Mouse (Mus musculus): ENCODE data around the gene Gm26566.

Gm26566 gene

DNA sequence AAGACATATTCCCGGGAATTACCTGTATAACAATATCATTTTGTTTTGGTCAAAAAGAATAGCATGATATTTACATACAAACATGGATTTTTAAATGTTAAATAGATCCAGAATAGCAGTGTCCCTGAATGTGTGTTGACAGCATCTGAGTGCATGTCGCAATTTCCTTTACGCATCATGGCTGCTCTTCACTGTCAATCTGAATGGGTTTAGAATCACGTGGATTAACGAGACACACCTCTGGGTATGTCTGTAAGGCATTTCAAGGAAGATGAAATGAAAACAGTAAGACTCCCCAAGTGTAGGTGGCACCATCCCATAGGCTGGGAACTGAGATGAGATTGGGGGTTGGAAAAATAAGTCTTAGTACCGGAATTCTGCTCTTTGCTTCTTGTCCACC is 17.4 kb downstream of the Gm26566 start:
- DNase-seq (ENCODE audit: low spot score in 2 of 2) = no peak

DNA sequence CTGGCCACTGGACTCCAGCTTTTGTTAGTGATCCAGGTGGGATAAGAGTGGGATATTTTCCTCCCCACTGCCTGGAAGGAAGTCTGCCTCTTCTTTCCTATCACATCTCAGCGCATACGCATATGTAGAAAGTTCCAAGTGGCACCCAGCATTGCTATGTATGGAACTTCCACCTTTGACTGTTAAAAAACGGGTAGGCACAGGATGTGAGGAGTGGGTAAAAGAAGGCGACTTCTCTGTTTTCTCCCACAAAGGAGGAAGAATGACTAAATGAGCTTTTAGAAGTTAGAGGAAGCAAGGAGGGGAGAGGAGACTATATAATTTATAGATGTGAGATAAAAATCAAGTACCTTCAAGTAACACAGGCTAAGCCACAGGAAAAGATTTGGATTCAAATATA is 19.8 kb downstream of the Gm26566 start:
- DNase-seq (ENCODE audit: low spot score in 2 of 2) = no peak

DNA sequence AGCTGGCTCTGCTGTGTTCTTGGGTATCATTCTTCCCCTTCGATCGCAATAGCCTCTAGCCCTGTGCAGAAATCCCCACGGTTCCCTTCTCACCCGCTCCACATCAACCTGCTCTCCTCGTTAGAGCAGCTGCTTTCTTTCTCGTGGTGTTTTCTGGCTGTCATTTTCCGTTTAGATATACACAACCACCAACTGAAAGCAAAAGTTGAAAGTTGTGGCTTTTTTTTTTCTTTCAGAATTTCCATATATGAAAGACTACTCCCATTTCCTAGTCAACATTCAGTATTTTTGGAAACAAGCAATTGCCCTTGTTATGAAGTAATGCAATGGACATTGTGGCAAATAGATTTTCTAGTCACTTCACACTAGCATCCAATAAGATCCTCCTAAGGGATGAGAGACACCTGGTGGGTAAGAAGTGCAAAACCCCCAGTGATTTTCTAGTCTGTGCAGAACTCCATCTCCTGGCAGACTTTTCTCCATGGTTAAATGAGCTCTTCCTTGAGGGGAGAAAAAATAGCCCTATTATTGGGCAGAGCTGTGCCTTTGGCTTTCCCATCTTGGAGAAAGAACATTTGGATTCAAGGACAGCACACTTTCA is 21.3 kb downstream of the Gm26566 start:
- no peak for DNase-seq (ENCODE audit: low spot score in 2 of 2)

DNA sequence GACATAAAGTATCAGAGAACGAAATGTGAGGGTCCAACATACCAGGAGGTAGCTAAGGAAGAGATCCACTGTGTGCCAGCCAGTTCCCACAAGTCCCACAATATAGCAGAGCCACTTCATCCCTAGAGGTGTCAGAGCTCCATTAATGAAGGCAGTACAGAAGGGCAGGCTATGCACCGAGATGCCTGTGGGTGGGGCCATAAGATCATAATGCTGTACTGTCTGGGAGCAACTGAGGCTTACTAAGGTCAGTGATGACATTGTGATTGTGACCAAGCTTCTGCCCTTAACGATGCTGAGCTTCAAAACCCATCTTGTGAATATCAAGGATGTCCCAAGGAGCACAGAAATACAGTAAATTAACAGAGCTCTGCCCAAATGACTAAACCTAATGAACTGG is 22.6 kb downstream of the Gm26566 start:
- no peak for DNase-seq (ENCODE audit: low spot score in 2 of 2)

DNA sequence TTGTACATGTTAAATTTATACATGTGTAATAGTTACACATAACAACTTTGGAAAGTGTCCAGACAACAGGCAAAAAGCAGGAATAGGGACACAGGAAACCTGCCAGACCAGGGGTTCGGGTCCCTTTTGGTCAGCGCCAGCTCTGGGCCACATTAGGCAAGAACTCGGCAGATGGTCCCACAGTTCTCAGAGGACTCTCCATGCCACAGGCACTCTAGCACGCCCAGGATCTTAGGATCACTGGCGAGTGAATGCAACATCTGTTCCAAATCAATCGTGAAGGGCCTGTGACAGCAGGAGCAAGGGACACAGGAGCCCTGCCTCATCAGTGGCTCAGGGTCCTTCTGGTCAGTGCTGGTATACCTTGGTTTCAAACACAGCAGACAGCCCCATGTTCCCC is 28.3 kb downstream of the Gm26566 start:
- no peak for DNase-seq (ENCODE audit: low spot score in 2 of 2)

DNA sequence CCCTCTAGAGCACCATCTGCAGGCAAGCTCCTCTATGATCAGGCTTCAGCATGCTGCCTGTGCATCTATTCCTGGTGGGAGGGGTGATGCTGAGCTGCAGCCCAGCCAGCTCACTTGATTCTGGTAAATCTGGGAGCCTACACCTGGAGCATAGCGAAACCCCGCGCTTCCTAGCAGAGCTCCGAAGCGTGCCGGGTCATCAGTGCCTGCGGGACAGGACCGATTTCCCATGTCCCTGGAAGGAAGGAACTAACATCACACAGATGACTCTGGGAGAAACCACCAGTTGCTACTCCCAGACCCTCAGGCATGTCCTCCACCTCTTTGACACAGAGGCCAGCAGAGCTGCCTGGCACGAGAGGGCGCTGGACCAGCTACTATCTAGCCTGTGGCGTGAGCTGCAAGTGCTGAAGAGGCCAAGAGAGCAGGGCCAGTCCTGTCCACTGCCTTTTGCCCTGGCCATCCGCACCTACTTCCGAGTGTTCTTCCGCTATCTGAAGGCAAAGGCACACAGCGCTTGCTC is 33.3 kb downstream of the Gm26566 start, which contains the start of gene Gm13271:
Gm13271 (plus strand) TSS at position 51 of the 523 bp plus-strand sequence.
- DNase-seq (ENCODE audit: low spot score in 2 of 2) = peak; percentile 81

DNA sequence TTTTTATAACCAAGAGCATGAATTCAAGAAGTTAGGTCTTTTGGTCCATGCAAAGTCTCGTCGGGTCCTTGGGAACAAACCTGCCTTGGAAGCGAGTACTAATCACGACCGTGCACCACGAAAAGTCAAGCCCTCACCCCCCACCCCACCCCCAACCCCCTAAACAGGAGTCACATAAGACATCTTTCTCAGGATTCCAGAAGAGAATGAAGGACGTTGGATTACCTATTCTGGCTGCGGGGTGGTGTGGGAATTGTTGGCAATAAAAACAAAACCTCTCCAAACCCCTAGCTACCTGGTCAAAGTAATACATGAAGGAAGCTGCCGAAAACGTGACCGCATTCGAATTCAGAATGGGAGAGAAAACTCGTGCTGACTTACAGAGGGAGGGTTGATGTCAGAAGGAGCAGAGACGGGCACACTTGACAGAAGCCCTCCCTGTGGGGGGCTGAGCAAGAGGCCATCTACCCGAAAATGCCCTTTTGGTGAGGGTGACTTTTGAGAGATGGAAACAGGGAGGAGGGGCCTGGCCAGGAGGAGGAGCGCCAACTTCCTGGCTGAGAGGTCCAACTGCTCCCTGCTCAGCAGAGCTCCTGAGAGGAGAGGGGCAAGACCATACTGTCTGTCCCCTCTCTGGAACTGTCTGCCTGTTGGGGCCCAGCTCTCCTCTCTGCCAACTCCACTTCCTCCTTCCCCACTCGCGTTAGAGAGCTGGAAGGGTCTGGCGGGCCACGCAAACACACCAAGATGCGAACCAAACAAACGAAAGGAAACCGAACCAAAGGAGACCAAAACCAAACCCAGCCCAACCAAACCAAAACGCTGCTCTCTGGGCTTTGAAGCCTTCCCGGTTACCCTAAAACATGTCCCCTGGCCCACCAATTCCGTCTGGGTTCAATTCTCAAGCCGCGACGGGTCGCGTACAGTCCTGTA is 35.2 kb downstream of the Gm26566 start:
- DNase-seq (ENCODE audit: low spot score in 2 of 2) = peak in 1 of 2 experiments; percentile 29

DNA sequence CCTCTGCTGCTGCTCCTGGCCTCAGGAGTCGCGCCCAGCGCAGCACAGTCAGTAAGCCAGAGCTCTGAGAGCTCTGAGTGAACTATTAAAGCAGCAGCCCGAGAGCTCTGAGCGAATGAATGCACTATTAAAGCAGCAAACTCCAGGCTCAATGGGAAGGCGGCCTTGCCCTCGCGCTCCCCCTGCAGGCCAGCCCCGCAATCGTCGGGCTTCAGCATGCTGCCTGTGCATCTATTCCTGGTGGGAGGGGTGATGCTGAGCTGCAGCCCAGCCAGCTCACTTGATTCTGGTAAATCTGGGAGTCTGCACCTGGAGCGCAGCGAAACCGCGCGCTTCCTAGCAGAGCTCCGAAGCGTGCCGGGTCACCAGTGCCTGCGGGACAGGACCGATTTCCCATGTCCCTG is 36.0 kb downstream of the Gm26566 start:
- DNase-seq (ENCODE audit: low spot score in 2 of 2) = peak; percentile 91 to 94

DNA sequence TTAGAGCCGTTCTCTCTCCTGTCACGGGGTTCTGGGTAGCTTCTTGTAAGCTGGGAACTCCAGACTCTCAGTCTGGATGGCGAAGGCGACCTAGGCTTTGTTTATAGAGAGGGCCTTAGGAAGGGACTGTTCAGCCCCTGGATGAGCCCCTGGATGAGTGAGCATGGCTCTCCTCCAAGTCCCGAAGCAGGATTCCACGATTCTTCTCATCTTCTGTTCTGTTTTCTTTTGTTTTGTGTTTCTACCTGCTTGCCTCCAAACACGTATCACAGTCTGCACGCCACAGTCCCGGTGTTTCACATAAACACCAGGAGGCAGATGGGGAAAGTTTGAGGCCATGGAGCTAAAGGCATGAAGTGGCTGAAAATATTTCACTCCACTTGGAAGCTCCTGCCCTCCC is 37.1 kb downstream of the Gm26566 start:
- peak; percentile 23 to 44 for DNase-seq (ENCODE audit: low spot score in 2 of 2)

DNA sequence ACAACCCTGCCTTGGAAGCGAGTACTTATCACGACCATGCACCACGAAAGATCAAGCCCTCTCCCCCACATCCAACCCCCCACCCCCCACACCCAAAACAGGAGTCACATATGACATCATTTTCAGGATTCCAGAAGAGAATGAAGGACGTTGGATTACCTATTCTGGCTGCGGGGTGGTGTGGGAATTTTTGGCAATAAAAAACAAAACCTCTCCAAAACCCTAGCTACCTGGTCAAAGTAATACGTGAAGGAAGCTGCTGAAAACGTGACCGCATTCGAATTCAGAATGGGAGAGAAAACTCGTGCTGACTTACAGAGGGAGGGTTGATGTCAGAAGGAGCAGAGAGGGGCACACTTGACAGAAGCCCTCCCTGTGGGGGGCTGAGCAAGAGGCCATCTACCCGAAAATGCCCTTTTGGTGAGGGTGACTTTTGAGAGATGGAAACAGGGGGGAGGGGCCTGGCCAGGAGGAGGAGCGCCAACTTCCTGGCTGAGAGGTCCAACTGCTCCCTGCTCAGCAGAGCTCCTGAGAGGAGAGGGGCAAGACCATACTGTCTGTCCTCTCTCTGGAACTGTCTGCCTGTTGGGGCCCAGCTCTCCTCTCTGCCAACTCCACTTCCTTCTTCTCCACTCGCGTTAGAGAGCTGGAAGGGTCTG is 38.1 kb downstream of the Gm26566 start, which contains the start of gene Gm13283:
Gm13283 (plus strand) TSS at position 510 of the 659 bp plus-strand sequence.
- DNase-seq (ENCODE audit: low spot score in 2 of 2) = peak; percentile 44 to 67

DNA sequence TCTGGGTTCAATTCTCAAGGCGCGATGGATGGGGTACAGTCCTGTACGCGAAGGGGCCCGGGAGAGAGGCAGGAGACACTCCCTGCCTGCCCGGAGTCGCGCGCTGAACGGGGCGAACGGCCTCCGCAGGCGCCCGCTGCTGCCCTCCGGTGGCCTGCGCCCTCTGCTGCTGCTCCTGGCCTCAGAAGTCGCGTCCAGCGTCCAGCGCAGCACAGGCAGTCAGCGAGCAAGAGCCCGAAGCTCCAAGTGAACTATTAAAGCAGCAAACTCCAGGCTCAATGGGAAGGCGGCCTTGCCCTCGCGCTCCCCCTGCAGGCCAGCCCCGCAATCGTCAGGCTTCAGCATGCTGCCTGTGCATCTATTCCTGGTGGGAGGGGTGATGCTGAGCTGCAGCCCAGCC is 38.8 kb downstream of the Gm26566 start:
- peak; percentile 85 for DNase-seq (ENCODE audit: low spot score in 2 of 2)

DNA sequence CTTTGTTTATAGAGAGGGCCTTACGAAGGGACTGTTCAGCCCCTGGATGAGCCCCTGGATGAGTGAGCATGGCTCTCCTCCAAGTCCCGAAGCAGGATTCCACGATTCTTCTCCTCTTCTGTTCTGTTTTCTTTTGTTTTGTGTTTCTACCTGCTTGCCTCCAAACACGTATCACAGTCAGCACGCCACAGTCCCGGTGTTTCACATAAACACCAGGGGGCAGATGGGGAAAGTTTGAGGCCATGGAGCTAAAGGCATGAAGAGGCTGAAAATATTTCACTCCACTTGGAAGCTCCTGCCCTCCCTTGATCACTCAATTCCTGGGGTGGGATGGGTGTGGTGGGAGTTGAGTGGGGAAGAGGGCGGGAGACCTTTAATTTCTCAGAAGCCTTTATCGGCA is 40.2 kb downstream of the Gm26566 start:
- peak; percentile 64 to 73 for DNase-seq (ENCODE audit: low spot score in 2 of 2)

DNA sequence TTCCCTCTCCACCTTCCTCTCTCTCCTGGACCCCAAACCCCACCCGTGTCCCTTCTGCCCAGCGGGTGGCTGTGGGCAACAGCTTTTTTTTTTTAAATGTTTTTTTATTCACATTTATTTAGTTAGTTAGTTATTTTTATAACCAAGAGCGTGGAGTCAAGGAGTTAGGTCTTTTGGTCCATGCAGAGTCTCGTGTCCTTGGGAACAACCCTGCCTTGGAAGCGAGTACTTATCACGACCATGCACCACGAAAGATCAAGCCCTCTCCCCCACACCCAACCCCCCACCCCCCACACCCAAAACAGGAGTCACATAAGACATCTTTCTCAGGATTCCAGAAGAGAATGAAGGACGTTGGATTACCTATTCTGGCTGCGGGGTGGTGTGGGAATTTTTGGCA is 40.7 kb downstream of the Gm26566 start:
- DNase-seq (ENCODE audit: low spot score in 2 of 2) = peak; percentile 32 to 35

DNA sequence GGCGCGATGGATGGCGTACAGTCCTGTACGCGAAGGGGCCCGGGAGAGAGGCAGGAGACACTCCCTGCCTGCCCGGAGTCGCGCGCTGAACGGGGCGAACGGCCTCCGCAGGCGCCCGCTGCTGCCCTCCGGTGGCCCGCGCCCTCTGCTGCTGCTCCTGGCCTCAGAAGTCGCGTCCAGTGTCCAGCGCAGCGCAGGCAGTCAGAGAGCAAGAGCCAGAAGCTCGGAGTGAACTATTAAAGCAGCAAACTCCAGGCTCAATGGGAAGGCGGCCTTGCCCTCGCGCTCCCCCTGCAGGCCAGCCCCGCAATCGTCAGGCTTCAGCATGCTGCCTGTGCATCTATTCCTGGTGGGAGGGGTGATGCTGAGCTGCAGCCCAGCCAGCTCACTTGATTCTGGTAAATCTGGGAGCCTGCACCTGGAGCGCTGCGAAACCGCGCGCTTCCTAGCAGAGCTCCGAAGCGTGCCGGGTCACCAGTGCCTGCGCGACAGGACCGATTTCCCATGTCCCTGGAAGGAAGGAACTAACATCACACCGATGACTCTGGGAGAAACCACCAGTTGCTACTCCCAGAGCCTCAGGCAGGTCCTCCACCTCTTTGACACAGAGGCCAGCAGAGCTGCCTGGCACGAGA is 41.9 kb downstream of the Gm26566 start:
- DNase-seq (ENCODE audit: low spot score in 2 of 2) = peak; percentile 76 to 78
